Mouse (Mus musculus) E14TG2a.4 (cell line): Measurements from ENCODE around the gene Fastk.

Experiments used
- CTCF ChIP-seq: conservative IDR thresholded peaks from 2 replicates; pipeline ENCODE4 v1.5.1; 2014; ENCODE audit warnings: low read length
- NANOG ChIP-seq: IDR thresholded peaks from 2 replicates; pipeline ENCODE4 v1.6.1; 2014; ENCODE audit warnings: borderline replicate concordance, low read length, mixed read lengths
- POU5F1 ChIP-seq: IDR thresholded peaks from 2 replicates; pipeline ENCODE4 v1.6.1; 2014; ENCODE audit warnings: low read length, borderline replicate concordance

- TF ChIP-seq CTCF: no peak
- no peak for TF ChIP-seq POU5F1
- no peak for TF ChIP-seq NANOG
Observed at GRCm38 (mm10) chr5:24443204-24443603, 1.9 kb downstream of the Fastk start.
